Mouse (Mus musculus): Measurements from ENCODE around the gene Fancc. TPM values are rescaled to one million over a fixed set of nuclear protein-coding genes. Genes with fewer than 3 reads are reported as not detected.
"Not testable (repeated sequence)": the region's sequence is repeated elsewhere in the genome, so short reads cannot be mapped to it uniquely, and the experiment has no call there.

The Fancc gene
- polyA plus RNA-seq, 1 experiment from 2014 or later, result 23.2 TPM

GRCm38 (mm10) chr13:63445419-63445818, 51.7 kb downstream of the Fancc start:
- 70% methylated on average over 6 of the region's 6 CpGs for WGBS
- Histone ChIP-seq H3K4me1 (no peaks in the 10 kb centered on the region), H3K27me3 (no peaks in the 10 kb centered on the region), H3K9me3 (no peaks in the 10 kb centered on the region), H3K4me3 (no peak overlapping the region), H3K9ac (no peak overlapping the region), H3K36me3 (no peaks in the 10 kb centered on the region), H3K27ac (no peak overlapping the region), H3K4me2 (replicated peaks) (no peak overlapping the region)
- ATAC-seq (ENCODE audit: low FRiP score, low read depth), result no peak

- Histone ChIP-seq H3K4me2 (replicated peaks) (no peak overlapping the region), H3K9ac (no peak overlapping the region), H3K9me3 (no peaks in the 10 kb centered on the region), H3K27me3 (no peaks in the 10 kb centered on the region), H3K27ac (no peak overlapping the region), H3K4me1 (peaks cover 10% of the 10 kb centered on the region), H3K36me3 (no peaks in the 10 kb centered on the region), H3K4me3 (no peak overlapping the region)
- whole genome bisulfite sequencing, result 91% methylated on average over 3 of the region's 3 CpGs
- ATAC-seq (ENCODE audit: low FRiP score, low read depth), result no peak
These were observed 64.3 kb downstream of the Fancc start for GRCm38 (mm10) chr13:63432759-63433158.

GRCm38 (mm10) chr13:63431857-63432191, 65.3 kb downstream of the Fancc start:
- peaks cover 10% of the 10 kb centered on the region for H3K4me1 ChIP-seq
- H3K9me3 ChIP-seq, result no peaks in the 10 kb centered on the region
- peak overlapping the region; percentile 64 for H3K4me2 ChIP-seq (replicated peaks)
- 14% methylated on average over 5 of the region's 5 CpGs for WGBS
- no peak; the same call in 1 of the 2 replicates for ATAC-seq (ENCODE audit: low FRiP score, low read depth)
- H3K27me3 ChIP-seq, result no peaks in the 10 kb centered on the region
- no peaks in the 10 kb centered on the region for H3K36me3 ChIP-seq
- H3K27ac ChIP-seq, result peak overlapping the region; percentile 96
- H3K9ac ChIP-seq, result peak overlapping the region; percentile 74
- peak overlapping the region; percentile 55 for H3K4me3 ChIP-seq

- Histone ChIP-seq H3K9me3 (no peaks in the 10 kb centered on the region), H3K27ac (peak overlapping the region; percentile 96), H3K4me3 (peak overlapping the region; percentile 55), H3K4me1 (peaks cover 10% of the 10 kb centered on the region), H3K27me3 (no peaks in the 10 kb centered on the region), H3K36me3 (no peaks in the 10 kb centered on the region), H3K9ac (peak overlapping the region; percentile 74), H3K4me2 (replicated peaks) (peak overlapping the region; percentile 64)
- under 1% methylated on average over 74 of the region's 82 CpGs for whole genome bisulfite sequencing
- peak; percentile 96 for ATAC-seq (ENCODE audit: low FRiP score, low read depth)
These were observed 65.8 kb downstream of the Fancc start for GRCm38 (mm10) chr13:63431030-63431856.

- 1% methylated on average over 4 of the region's 4 CpGs for WGBS
- Histone ChIP-seq H3K4me3 (peak overlapping the region; percentile 55), H3K27ac (peak overlapping the region; percentile 96), H3K4me1 (peaks cover 10% of the 10 kb centered on the region), H3K4me2 (replicated peaks) (peak overlapping the region; percentile 64), H3K36me3 (no peaks in the 10 kb centered on the region), H3K27me3 (no peaks in the 10 kb centered on the region), H3K9me3 (no peaks in the 10 kb centered on the region), H3K9ac (peak overlapping the region; percentile 58)
- ATAC-seq (ENCODE audit: low FRiP score, low read depth), result peak; percentile 62
These were observed 66.4 kb downstream of the Fancc start for GRCm38 (mm10) chr13:63430681-63431029.

- no peak for ATAC-seq (ENCODE audit: low FRiP score, low read depth)
- no peaks in the 10 kb centered on the region for H3K27me3 ChIP-seq
- peaks cover 10% of the 10 kb centered on the region for H3K4me1 ChIP-seq
- H3K9ac ChIP-seq, result peak overlapping the region; percentile 58; the same call in 1 of the 2 replicates
- no peaks in the 10 kb centered on the region for H3K9me3 ChIP-seq
- peak overlapping the region; percentile 55 for H3K4me3 ChIP-seq
- H3K27ac ChIP-seq, result peak overlapping the region; percentile 96
- WGBS, result 76% methylated on average over 9 of the region's 9 CpGs
- H3K4me2 ChIP-seq (replicated peaks), result peak overlapping the region; percentile 64
- no peaks in the 10 kb centered on the region for H3K36me3 ChIP-seq
These were observed 66.9 kb downstream of the Fancc start for GRCm38 (mm10) chr13:63430206-63430605.

GRCm38 (mm10) chr13:63428211-63428610, 68.9 kb downstream of the Fancc start:
- H3K4me3 ChIP-seq; H3K4me1 ChIP-seq; H3K4me2 ChIP-seq (replicated peaks); H3K27ac ChIP-seq; H3K27me3 ChIP-seq; H3K9me3 ChIP-seq; H3K36me3 ChIP-seq; ATAC-seq (ENCODE audit: low FRiP score, low read depth); H3K9ac ChIP-seq: not testable (repeated sequence)
- 90% methylated on average over 5 of the region's 5 CpGs for WGBS

GRCm38 (mm10) chr13:63423060-63423459, 74.0 kb downstream of the Fancc start:
- Histone ChIP-seq H3K9ac (no peak overlapping the region), H3K4me3 (no peak overlapping the region), H3K27ac (no peak overlapping the region), H3K27me3 (no peaks in the 10 kb centered on the region), H3K36me3 (no peaks in the 10 kb centered on the region), H3K4me2 (replicated peaks) (no peak overlapping the region), H3K4me1 (no peaks in the 10 kb centered on the region), H3K9me3 (no peaks in the 10 kb centered on the region)
- no peak for ATAC-seq (ENCODE audit: low FRiP score, low read depth)
- 100% methylated on average over 2 of the region's 2 CpGs for WGBS

GRCm38 (mm10) chr13:63421225-63421624, 75.9 kb downstream of the Fancc start:
- no peak overlapping the region for H3K27ac ChIP-seq
- ATAC-seq (ENCODE audit: low FRiP score, low read depth), result no peak
- H3K9ac ChIP-seq, result no peak overlapping the region
- no peaks in the 10 kb centered on the region for H3K9me3 ChIP-seq
- H3K4me3 ChIP-seq, result no peak overlapping the region
- no peak overlapping the region for H3K4me2 ChIP-seq (replicated peaks)
- H3K36me3 ChIP-seq, result no peaks in the 10 kb centered on the region
- no peaks in the 10 kb centered on the region for H3K4me1 ChIP-seq
- no peaks in the 10 kb centered on the region for H3K27me3 ChIP-seq

GRCm38 (mm10) chr13:63418148-63418547, 78.9 kb downstream of the Fancc start:
- Histone ChIP-seq H3K4me2 (replicated peaks) (no peak overlapping the region), H3K4me1 (no peaks in the 10 kb centered on the region), H3K9ac (no peak overlapping the region), H3K36me3 (no peaks in the 10 kb centered on the region), H3K27me3 (no peaks in the 10 kb centered on the region), H3K9me3 (no peaks in the 10 kb centered on the region), H3K4me3 (no peak overlapping the region), H3K27ac (no peak overlapping the region)
- no peak for ATAC-seq (ENCODE audit: low FRiP score, low read depth)
- WGBS, result 81% methylated on average over 2 of the region's 2 CpGs

GRCm38 (mm10) chr13:63416824-63417223, 80.3 kb downstream of the Fancc start:
- Histone ChIP-seq H3K9ac (no peak overlapping the region), H3K4me3 (no peak overlapping the region), H3K9me3 (no peaks in the 10 kb centered on the region), H3K36me3 (no peaks in the 10 kb centered on the region), H3K4me2 (replicated peaks) (no peak overlapping the region), H3K4me1 (no peaks in the 10 kb centered on the region), H3K27me3 (no peaks in the 10 kb centered on the region), H3K27ac (no peak overlapping the region)
- WGBS, result 80% methylated on average over 3 of the region's 3 CpGs
- ATAC-seq (ENCODE audit: low FRiP score, low read depth), result no peak

- ATAC-seq (ENCODE audit: low FRiP score, low read depth), result no peak
- H3K4me3 ChIP-seq, result no peak overlapping the region
- H3K4me1 ChIP-seq, result 0 out of 2 replicates have a peak, but pooled peaks cover 8% of the 10 kb centered on the region
- no peak overlapping the region for H3K4me2 ChIP-seq (replicated peaks)
- H3K9ac ChIP-seq, result no peak overlapping the region
- no peaks in the 10 kb centered on the region for H3K27me3 ChIP-seq
- H3K36me3 ChIP-seq, result no peaks in the 10 kb centered on the region
- no peaks in the 10 kb centered on the region for H3K9me3 ChIP-seq
- H3K27ac ChIP-seq, result no peak overlapping the region
- WGBS, result 98% methylated on average over 4 of the region's 4 CpGs
These were observed 84.4 kb downstream of the Fancc start for GRCm38 (mm10) chr13:63412662-63413061.
